Mouse (Mus musculus): ENCODE data around the gene Cplx2.

Cplx2 gene

GRCm38 (mm10) chr13:54403224-54404070 lies 32.3 kb downstream of the Cplx2 start:
- no peak for DNase-seq

GRCm38 (mm10) chr13:54404205-54404604 lies 33.1 kb downstream of the Cplx2 start:
- DNase-seq = no peak

- no peak for DNase-seq
These were observed 34.7 kb downstream of the Cplx2 start for GRCm38 (mm10) chr13:54405805-54406204.

GRCm38 (mm10) chr13:54411656-54412055 lies 40.5 kb downstream of the Cplx2 start:
- no peak for DNase-seq

- DNase-seq = no peak
These were observed 41.1 kb downstream of the Cplx2 start for GRCm38 (mm10) chr13:54412236-54412635.

DNA sequence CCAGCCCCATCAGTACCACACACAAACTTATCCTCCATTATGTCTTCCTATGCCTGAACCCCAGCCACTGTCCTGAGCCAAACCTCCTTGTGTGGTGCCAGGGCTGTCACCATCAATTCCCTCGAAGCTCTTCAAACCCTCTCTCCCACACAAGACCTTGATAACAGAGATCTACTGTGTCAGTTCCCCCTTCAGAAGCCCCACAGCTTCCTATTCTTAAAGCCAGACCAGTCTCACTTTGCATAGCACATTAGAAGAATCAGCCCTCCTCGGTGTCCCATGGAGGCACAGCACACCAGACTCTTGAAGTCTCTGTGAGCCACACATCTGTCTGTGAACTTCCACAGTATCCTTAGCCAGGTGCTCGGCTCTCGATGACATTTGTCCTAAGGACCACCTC lies 41.6 kb downstream of the Cplx2 start:
- DNase-seq = no peak

GRCm38 (mm10) chr13:54415059-54415458 lies 43.9 kb downstream of the Cplx2 start:
- no peak for DNase-seq

DNA sequence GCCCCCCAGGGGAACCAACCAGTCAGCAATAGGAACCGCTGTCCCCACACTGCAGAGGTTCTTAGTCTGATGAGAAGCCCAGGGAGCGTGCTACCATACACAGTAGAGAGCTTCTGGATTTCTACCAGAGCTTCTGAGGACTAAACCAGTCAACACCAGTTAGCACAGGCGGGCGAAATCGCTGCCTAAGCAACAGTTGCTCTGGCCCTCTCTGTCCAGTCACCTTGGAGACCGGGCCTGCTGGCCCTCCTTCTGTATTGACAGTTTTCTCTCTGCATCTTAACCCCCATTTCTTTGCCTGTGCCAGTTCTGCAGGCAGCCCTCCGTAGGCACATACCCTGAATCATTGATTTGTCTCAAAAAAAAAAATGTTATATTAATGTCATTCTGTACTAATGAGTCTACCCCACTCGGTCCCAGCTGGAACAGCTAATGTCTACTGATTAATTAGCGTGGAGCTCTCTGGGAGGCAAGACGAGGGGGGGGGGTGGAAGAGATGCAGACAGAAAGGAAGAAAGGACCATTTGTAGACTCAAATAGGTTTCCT lies 47.7 kb downstream of the Cplx2 start:
- DNase-seq = no peak

DNA sequence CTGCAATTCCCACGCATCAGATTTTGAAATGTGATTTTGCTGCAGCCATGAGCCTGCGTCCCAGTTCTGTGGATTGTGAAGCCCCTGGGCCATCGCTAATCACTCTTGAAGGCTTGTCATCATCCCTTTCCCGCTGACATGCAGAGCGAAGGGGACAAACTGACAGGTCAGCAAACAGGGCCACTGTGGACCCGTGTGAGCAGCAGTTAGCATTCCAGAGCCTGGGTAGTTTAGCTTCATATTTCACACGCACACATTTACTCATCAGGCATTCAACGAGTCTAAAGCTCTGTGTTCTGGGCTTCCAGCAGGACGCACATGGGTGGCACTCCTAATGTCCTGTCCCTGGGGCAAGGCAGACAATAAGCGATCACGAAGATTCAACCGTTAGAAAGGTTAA lies 49.1 kb downstream of the Cplx2 start:
- DNase-seq = no peak

DNA sequence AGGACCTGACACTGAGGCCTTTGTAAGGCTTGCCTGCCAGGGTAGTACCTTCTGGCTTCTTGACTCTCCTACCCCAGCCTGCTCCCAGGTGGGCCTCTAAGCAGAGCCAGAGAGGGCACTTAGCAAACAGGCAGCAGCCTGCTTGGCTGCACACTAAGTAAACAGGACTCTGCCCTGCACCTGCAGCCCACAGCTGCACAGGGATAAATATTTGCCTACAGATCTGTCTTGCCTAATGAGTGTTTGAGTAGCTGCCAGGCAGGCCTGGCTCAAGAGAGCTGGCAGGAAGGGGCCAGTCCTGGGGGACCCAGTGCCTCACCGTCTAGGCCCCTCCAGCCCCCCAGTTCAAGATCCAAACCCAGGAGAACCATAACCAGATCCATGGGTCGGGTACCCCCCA lies 54.1 kb downstream of the Cplx2 start:
- DNase-seq = no peak

DNA sequence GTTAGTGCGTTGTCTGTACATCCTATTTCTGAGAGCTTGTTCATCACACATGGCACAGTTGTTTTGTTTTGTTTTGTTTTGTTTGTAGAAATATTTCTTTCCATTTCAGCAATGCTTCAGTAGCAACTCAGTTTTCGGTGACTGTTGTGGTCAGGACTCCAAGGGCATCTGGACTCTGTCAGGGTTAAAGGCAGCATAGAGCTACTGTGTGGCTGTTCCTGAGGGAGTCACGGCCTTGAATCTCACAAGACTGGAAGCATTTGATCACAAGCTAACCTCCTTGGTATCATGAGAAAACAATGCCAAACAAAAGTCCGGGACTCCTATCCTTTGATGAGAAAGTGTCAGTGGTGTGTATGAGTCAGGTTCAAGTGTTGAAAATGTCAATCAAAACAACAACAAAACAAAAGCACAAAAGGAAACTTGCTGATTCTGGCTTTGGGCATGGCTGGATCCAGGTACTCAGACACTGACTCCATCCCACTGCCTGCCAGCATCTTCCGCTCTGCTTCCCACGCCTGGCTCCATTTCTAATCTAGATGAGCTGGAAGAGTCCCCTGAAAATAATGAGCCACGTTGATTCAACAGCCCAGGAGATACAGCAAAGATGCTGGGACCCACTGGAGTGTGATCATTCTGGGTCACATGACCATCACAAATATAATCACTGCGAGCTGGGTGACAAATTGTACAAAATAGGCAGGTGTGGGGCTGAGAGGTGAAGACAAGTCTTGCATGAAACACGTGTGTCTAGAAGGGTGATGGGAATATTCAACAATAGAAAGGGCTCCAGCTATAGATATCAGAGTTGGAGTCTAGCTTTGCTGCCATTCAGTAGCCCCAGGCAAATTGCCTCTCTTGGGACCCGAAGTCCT lies 55.9 kb downstream of the Cplx2 start:
- DNase-seq = no peak

DNA sequence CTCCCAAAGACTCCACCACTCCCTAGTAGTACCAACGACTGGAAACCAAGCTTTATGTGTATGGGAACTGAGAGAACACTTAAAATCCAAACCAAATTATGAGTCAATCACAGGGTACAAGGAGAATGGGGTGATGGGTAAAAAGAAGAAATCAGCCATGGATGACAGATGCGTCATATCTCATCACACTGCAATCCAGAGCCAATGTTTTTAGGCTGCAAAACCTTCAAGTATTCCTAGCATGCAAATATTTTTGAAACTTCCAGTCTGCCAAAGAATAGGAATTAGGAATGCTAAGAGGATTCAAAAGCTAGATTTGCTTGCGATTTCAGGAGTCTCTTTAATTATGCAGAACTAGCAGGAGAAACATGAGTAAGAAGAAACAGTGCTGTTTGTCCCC lies 57.6 kb downstream of the Cplx2 start:
- DNase-seq = no peak

DNA sequence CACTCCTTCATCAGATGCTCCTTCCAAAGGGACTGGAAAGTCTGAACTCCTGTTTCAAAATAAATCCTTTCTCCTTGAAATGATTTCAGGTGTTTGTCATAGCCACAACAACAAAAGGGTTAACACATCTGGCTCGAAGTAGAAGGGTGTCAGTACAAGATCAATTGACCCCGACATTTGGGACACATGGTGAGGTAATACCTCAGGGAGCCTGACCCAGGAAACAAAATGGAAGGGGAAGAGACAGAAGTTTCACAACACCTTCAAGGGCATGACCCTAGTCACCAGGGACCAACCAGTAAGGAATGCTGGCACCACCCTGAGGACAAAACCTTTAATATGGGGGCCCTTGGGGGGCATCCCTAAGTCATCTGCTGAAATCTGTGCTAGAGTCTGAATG lies 58.9 kb downstream of the Cplx2 start:
- no peak for DNase-seq

DNA sequence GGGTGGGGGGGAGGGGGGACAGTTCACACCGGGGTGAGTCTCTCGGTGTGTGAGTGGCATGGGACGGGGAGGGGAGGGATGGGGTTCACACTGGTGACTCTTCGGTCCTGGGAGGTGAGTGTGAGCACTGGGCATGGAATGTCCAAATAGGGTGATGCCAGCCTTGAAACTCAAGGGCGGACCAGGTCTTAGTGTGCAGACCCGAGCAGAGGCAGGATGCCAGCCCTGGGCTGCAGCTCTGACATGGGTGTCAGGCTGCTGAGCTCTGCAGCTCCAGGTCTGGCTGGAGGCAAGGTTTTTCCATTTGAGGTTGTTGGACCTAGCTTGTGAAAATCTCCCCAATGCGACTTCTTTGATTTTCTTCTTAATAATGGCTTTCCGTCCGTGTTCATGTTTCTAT lies 60.0 kb downstream of the Cplx2 start:
- no peak for DNase-seq
